Mouse (Mus musculus): ENCODE measurements around the gene Hk1. TPM values are rescaled to one million over a fixed set of nuclear protein-coding genes. Genes with fewer than 3 reads are reported as not detected.

Gene Hk1
- polyA plus RNA-seq, 1 experiment from 2014 or later: 11.1 TPM

DNA sequence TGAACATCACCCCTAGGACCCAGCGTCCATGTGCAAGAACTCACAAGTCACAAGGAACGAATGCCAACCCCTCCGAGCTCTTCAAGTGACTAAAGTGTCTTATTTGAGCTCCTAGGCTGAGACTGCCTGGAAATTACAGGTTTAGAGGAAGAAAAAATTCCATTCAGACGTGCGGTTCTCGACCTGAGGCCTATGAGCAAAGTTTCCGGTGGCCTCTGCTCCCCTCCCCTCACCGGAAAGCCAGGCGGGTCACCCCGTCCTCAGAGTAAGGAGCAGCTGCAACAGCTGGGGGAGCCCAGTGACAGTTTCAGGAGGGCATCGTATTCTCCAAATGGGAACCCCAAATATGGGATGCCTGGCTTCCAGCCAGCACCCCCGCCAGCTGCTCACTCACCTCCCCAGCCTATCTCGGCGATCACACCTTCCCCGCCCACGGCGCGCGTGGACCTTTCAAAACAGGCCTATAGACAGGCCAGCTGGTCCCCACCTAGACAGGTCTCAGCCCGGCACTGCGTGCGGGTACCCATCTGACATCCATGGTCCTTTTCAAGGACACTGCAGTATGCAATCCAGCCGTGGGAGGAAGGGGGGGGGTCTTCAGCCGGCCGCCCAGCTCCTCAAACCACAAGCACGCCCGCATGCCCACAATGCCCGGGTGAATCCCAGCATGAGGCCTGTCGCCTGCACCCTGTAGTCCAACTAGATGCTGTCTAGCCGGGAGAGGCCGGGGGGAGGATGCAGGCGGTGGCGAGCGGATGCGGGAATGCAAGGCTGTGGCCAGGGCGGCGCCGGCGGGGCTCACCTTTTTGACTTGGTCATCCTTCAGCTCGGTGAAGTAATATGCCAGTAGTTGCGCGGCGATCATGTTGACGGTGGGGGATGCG is 40.3 kb downstream of the Hk1 start:
- Histone ChIP-seq H3K4me2 (replicated peaks; ENCODE audit: low read depth) (peak overlapping the region; percentile 76), H3K4me3 (ENCODE audit: low read depth, low read length) (peak overlapping the region; percentile 68), H3K9ac (ENCODE audit: low read depth, low read length) (peak overlapping the region; percentile 32), H3K27me3 (replicated peaks; ENCODE audit: control insufficient read depth, insufficient read depth, low read length) (peaks cover 5% of the 10 kb centered on the region), H3K9me3 (ENCODE audit: control insufficient read depth) (no peaks in the 10 kb centered on the region), H3K36me3 (ENCODE audit: control insufficient read depth, insufficient read depth) (no peaks in the 10 kb centered on the region), H3K27ac (ENCODE audit: low read depth, low read length) (peak overlapping the region; percentile 66), H3K4me1 (replicated peaks; ENCODE audit: control insufficient read depth, insufficient read depth, low read length) (no peaks in the 10 kb centered on the region)
- ATAC-seq: peak; percentile 20; the same call in 1 of the 2 replicates
- 0 out of 2 replicates have a peak, but pooled peaks have one; percentile 13 for TF ChIP-seq CTCF (IDR thresholded peaks at IDR 0.05; ENCODE audit: low read depth)
- 9% methylated on average over 45 of the region's 45 CpGs for WGBS

DNA sequence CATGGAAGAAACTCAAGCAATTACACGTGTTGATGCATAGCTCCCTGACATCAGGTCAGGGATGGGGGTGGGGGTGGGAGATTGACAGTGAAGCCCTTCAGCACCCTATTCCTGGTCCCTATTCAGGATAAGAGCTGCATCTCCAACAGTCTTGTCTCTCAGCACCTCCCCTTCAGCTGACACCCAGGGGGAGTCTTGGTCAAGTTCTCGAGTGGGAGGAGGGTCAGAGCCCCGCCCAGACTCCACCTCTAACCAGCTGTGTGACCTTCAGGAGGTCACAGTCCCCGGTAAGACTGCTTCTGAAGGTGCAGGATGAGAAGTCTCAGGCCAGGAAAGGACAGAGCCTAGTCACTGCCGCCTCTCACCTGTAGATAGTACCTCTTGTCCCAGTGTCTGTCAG is 41.1 kb downstream of the Hk1 start:
- no peaks in the 10 kb centered on the region for H3K36me3 ChIP-seq (ENCODE audit: control insufficient read depth, insufficient read depth)
- no peak for TF ChIP-seq CTCF (IDR thresholded peaks at IDR 0.05; ENCODE audit: low read depth)
- H3K4me2 ChIP-seq (replicated peaks; ENCODE audit: low read depth): peak overlapping the region; percentile 76
- H3K9ac ChIP-seq (ENCODE audit: low read depth, low read length): no peak overlapping the region
- no peak overlapping the region for H3K27ac ChIP-seq (ENCODE audit: low read depth, low read length)
- H3K9me3 ChIP-seq (ENCODE audit: control insufficient read depth): no peaks in the 10 kb centered on the region
- ATAC-seq: no peak
- H3K27me3 ChIP-seq (replicated peaks; ENCODE audit: control insufficient read depth, insufficient read depth, low read length): peaks cover 5% of the 10 kb centered on the region
- WGBS: 42% methylated on average over 5 of the region's 5 CpGs
- no peaks in the 10 kb centered on the region for H3K4me1 ChIP-seq (replicated peaks; ENCODE audit: control insufficient read depth, insufficient read depth, low read length)
- peak overlapping the region; percentile 68; the same call in 1 of the 2 replicates for H3K4me3 ChIP-seq (ENCODE audit: low read depth, low read length)

DNA sequence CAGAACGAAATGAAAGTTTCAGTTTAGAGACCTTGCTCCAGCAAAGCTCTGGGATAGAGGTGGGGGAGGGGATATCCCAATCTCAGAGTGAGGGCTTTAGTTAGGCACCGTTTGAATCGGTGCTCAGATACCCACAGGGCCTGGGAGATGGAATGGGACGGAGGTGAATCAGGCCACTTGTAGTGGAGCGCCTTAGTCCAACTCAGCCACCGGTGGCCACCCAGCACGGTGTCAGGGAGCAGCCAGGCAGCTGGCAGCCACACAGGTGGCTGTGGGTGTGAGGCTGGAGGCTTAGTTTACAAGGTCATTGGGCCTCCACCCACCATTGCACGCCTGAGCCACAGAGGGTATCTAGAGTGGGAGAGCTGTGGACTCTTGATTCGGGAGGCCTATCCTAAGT is 41.5 kb downstream of the Hk1 start:
- H3K4me2 ChIP-seq (replicated peaks; ENCODE audit: low read depth): no peak overlapping the region

DNA sequence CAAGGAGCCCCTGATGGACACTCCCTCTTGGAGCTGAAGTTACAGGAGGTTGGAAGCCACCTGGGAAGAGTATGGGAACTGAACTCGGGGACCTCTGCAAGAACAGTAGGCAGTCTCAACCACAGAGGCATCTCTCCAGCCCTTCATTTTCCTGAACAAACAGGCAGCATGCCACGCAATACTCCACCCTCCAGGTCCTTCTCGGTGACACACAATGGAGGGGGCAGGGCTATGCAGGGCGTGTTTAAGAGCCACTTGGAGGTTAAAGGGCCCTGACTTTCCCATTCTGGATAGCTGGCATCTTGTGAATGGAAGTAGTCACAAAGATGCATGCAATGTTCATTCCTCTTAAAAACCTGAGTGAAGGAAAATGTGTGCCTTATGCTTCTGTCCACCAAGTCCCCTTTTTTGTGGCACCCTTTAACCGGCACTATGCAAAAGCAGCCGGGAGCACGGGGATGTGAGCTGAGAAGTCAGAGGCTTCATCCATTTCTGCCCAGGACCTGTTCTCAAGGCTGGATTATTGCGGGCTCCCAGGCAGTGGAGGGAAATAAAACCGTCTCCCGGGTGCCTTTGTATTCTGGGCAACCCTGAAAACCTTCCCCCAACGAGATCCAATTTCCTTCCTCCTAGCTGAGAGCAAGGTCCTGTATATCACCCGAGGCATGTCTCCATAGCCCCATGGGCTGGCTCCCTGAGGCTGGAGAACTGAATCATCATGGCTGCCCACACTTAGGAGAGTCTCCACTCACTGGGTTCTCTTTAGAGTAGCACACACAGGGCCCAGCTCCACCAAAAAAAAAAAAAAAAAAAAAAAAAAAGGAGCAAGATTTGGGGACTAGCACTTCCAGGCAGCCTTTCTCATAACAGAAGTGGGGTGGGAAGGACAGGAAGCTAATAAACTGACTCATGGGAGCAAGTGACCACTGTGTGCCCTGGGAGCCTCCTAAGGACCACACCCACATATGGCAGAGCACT is 42.8 kb downstream of the Hk1 start:
- no peak overlapping the region for H3K4me3 ChIP-seq (ENCODE audit: low read depth, low read length)
- H3K27me3 ChIP-seq (replicated peaks; ENCODE audit: control insufficient read depth, insufficient read depth, low read length): peaks cover 5% of the 10 kb centered on the region
- TF ChIP-seq CTCF (IDR thresholded peaks at IDR 0.05; ENCODE audit: low read depth): no peak
- no peaks in the 10 kb centered on the region for H3K9me3 ChIP-seq (ENCODE audit: control insufficient read depth)
- H3K36me3 ChIP-seq (ENCODE audit: control insufficient read depth, insufficient read depth): no peaks in the 10 kb centered on the region
- H3K9ac ChIP-seq (ENCODE audit: low read depth, low read length): no peak overlapping the region
- no peak for ATAC-seq
- H3K4me1 ChIP-seq (replicated peaks; ENCODE audit: control insufficient read depth, insufficient read depth, low read length): no peaks in the 10 kb centered on the region
- H3K4me2 ChIP-seq (replicated peaks; ENCODE audit: low read depth): no peak overlapping the region
- no peak overlapping the region for H3K27ac ChIP-seq (ENCODE audit: low read depth, low read length)
- WGBS: 35% methylated on average over 12 of the region's 12 CpGs

More for the DNA sequence above, 41.5 kb downstream of the Hk1 start:
- Histone ChIP-seq H3K9me3 (ENCODE audit: control insufficient read depth) (no peaks in the 10 kb centered on the region), H3K27me3 (replicated peaks; ENCODE audit: control insufficient read depth, insufficient read depth, low read length) (peaks cover 5% of the 10 kb centered on the region), H3K9ac (ENCODE audit: low read depth, low read length) (no peak overlapping the region), H3K4me1 (replicated peaks; ENCODE audit: control insufficient read depth, insufficient read depth, low read length) (no peaks in the 10 kb centered on the region), H3K27ac (ENCODE audit: low read depth, low read length) (no peak overlapping the region), H3K4me3 (ENCODE audit: low read depth, low read length) (no peak overlapping the region), H3K36me3 (ENCODE audit: control insufficient read depth, insufficient read depth) (no peaks in the 10 kb centered on the region)
- no peak for ATAC-seq
- no peak for TF ChIP-seq CTCF (IDR thresholded peaks at IDR 0.05; ENCODE audit: low read depth)
- WGBS: 50% methylated on average over 9 of the region's 9 CpGs

DNA sequence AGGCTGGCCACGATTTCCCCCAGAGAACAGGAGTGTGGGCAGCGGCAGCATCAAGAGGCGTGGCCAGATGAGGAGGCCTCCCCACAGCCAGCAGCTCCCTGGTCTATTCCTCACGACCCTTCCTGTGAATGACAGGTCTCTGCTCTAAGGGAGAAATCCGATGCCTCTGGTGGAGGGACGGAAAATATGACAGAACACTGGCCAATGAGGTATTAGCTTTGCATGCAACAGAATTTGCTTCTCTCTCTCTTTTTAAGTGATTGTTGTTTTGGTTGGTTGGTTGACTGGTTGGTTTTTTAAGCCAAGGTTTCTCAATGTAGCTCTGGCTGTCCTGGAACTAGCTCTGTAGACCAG is 44.3 kb downstream of the Hk1 start:
- no peak overlapping the region for H3K4me2 ChIP-seq (replicated peaks; ENCODE audit: low read depth)
- peaks cover 5% of the 10 kb centered on the region; the same call in 1 of the 2 replicates for H3K27me3 ChIP-seq (replicated peaks; ENCODE audit: control insufficient read depth, insufficient read depth, low read length)
- no peak for TF ChIP-seq CTCF (IDR thresholded peaks at IDR 0.05; ENCODE audit: low read depth)
- no peak overlapping the region for H3K9ac ChIP-seq (ENCODE audit: low read depth, low read length)
- WGBS: 35% methylated on average over 6 of the region's 6 CpGs
- no peaks in the 10 kb centered on the region for H3K9me3 ChIP-seq (ENCODE audit: control insufficient read depth)
- H3K27ac ChIP-seq (ENCODE audit: low read depth, low read length): no peak overlapping the region
- H3K4me1 ChIP-seq (replicated peaks; ENCODE audit: control insufficient read depth, insufficient read depth, low read length): no peaks in the 10 kb centered on the region
- no peaks in the 10 kb centered on the region for H3K36me3 ChIP-seq (ENCODE audit: control insufficient read depth, insufficient read depth)
- no peak overlapping the region for H3K4me3 ChIP-seq (ENCODE audit: low read depth, low read length)
- no peak for ATAC-seq
